ENCODE assay signal across 19 mouse cellular contexts in genomic region chr17:33875797-33876196, GRCm38 (mm10). TPM values are rescaled to one million over a fixed set of nuclear protein-coding genes. Genes with fewer than 3 reads are reported as not detected.
DNase-seq lines count a peak whose midpoint lies in the region; ATAC-seq and TF ChIP-seq lines count a peak whose summit lies in the region.
"Not testable (repeated sequence)": the region's sequence is repeated elsewhere in the genome, so short reads cannot be mapped to it uniquely, and the experiment has no call there.
"Had no signal": no experiment of that assay in that cellular context is flagged by ENCODE, and none has a peak within 500 bp of the region (broad histone marks: within the 10 kb centered on the region; RNA-seq: fewer than 3 reads in every experiment).

No protein-coding gene starts in this region.

- H3K4me3 ChIP-seq in E14TG2a.4 (replicated peaks; ENCODE audit: low read length); embryonic facial prominence, embryonic 11.5 days (ENCODE audit: low read depth, low read length); hindbrain, postnatal 0 days (ENCODE audit: low read length); layer of hippocampus, adult 2 months; lung, embryonic 14.5 days (ENCODE audit: low read depth, low read length); neural tube, embryonic 11.5 days (ENCODE audit: low read depth, low read length): not testable (repeated sequence)

- not testable (repeated sequence) for H3K27me3 ChIP-seq in E14TG2a.4 (ENCODE audit: insufficient read depth, low read length); embryonic facial prominence, embryonic 11.5 days (ENCODE audit: control insufficient read depth, insufficient read depth, low read length); hindbrain, postnatal 0 days (ENCODE audit: insufficient read depth, low read length); lung, embryonic 14.5 days (ENCODE audit: insufficient read depth, low read length); neural tube, embryonic 11.5 days (ENCODE audit: control insufficient read depth, insufficient read depth, low read length)

- H3K4me2 ChIP-seq in embryonic facial prominence, embryonic 11.5 days (ENCODE audit: low read depth, low read length); hindbrain, postnatal 0 days (ENCODE audit: low read depth, low read length); lung, embryonic 14.5 days; neural tube, embryonic 11.5 days (ENCODE audit: low read depth): not testable (repeated sequence)

- TF ChIP-seq CTCF in E14TG2a.4 (conservative IDR thresholded peaks at IDR 0.05; ENCODE audit: low read length), result peak; percentile 12; the same call in 1 of the 2 replicates
- peak; percentile 15; the same call in 1 of the 2 replicates for TF ChIP-seq CTCF in hindbrain, postnatal 0 days (IDR thresholded peaks at IDR 0.05; ENCODE audit: low read depth)
- TF ChIP-seq CTCF in layer of hippocampus, adult 2 months (conservative IDR thresholded peaks at IDR 0.05), result peak; percentile 55
- TF ChIP-seq CTCF in lung, embryonic 14.5 days (IDR thresholded peaks at IDR 0.05; ENCODE audit: low read depth), result peak; percentile 24; the same call in 1 of the 2 replicates

- not testable (repeated sequence) for H3K27ac ChIP-seq in embryonic facial prominence, embryonic 11.5 days (replicated peaks; ENCODE audit: low read depth, low read length); hindbrain, postnatal 0 days; layer of hippocampus, adult 2 months; lung, embryonic 14.5 days (ENCODE audit: low read depth); neural tube, embryonic 11.5 days (ENCODE audit: low read depth, low read length)

- not testable (repeated sequence) for ATAC-seq in embryonic facial prominence, embryonic 11.5 days (replicated peaks; ENCODE audit: insufficient number of reproducible peaks, low FRiP score, low TSS enrichment, low read depth); hindbrain, postnatal 0 days; lung, embryonic 14.5 days (ENCODE audit: insufficient read depth); neural tube, embryonic 11.5 days (ENCODE audit: insufficient read depth, low FRiP score, low TSS enrichment)

- H3K9ac ChIP-seq in embryonic facial prominence, embryonic 11.5 days (replicated peaks; ENCODE audit: low read length); hindbrain, postnatal 0 days (replicated peaks; ENCODE audit: low read length); lung, embryonic 14.5 days; neural tube, embryonic 11.5 days (ENCODE audit: low read length): not testable (repeated sequence)

- not testable (repeated sequence) for H3K9me3 ChIP-seq in E14TG2a.4 (ENCODE audit: low read length); embryonic facial prominence, embryonic 11.5 days (replicated peaks; ENCODE audit: control insufficient read depth, low read length); hindbrain, postnatal 0 days (ENCODE audit: low read length); lung, embryonic 14.5 days (ENCODE audit: low read depth, low read length); neural tube, embryonic 11.5 days (ENCODE audit: control insufficient read depth, low read length)

- WGBS in embryonic facial prominence, embryonic 11.5 days, result 82% methylated on average over 5 of the region's 5 CpGs
- 79% methylated on average over 5 of the region's 5 CpGs for WGBS in hindbrain, postnatal 0 days
- WGBS in lung, embryonic 14.5 days, result 79% methylated on average over 5 of the region's 5 CpGs
- 82% methylated on average over 5 of the region's 5 CpGs for WGBS in neural tube, embryonic 11.5 days

- H3K36me3 ChIP-seq in E14TG2a.4 (ENCODE audit: insufficient read depth, low read length), result peaks cover 59% of the 10 kb centered on the region
- not testable (repeated sequence) for H3K36me3 ChIP-seq in embryonic facial prominence, embryonic 11.5 days (replicated peaks; ENCODE audit: control insufficient read depth, insufficient read depth, low read depth, low read length); hindbrain, postnatal 0 days (ENCODE audit: insufficient read depth, low read length); neural tube, embryonic 11.5 days (ENCODE audit: control insufficient read depth, insufficient read depth, low read length)
- H3K36me3 ChIP-seq in lung, embryonic 14.5 days (ENCODE audit: insufficient read depth), result peaks cover 41% of the 10 kb centered on the region

- peak; percentile 33 for DNase-seq in adrenal gland, postnatal 10 days
- DNase-seq in embryonic facial prominence, embryonic 11.5 days (ENCODE audit: low spot score), result peak; percentile 7
- not testable (repeated sequence) for DNase-seq in hindbrain, postnatal 0 days (ENCODE audit: low spot score); layer of hippocampus, adult 2 months (ENCODE audit: low spot score in 2 of 2)
- peak; percentile 34 for DNase-seq in lung, embryonic 14.5 days
- DNase-seq in neural tube, embryonic 11.5 days (ENCODE audit: low spot score), result peak; percentile 22
- DNase-seq in yolk sac, embryonic 10.5 days (ENCODE audit: low spot score), result peak; percentile 16

- peaks cover 22% of the 10 kb centered on the region for H3K4me1 ChIP-seq in E14TG2a.4 (replicated peaks; ENCODE audit: low read depth, low read length)
- H3K4me1 ChIP-seq in embryonic facial prominence, embryonic 11.5 days (ENCODE audit: control insufficient read depth, insufficient read depth, low read length); hindbrain, postnatal 0 days (ENCODE audit: insufficient read depth, low read length); lung, embryonic 14.5 days (ENCODE audit: insufficient read depth); neural tube, embryonic 11.5 days (ENCODE audit: control insufficient read depth, insufficient read depth, low read length): not testable (repeated sequence)

RNA-seq across cellular contexts. Expression of gene Gm7029, which starts 2.2 kb away (rescaled TPM):
- not detected for total RNA-seq in adrenal gland, postnatal 10 days (2021)
- polyA plus RNA-seq in embryonic facial prominence, embryonic 11.5 days (2014; fragmentation: Nextera tagmentation; extraction: Ambion mirVana), result not detected in 2 replicates
- not detected in 2 replicates for total RNA-seq in hindbrain, postnatal 0 days (2014; rRNA removed)
- polyA plus RNA-seq in hindbrain, postnatal 0 days (2015; fragmentation: Nextera tagmentation; extraction: Ambion mirVana), result not detected in 2 replicates
- not detected for total RNA-seq in layer of hippocampus, adult 2 months (2021)
- not detected in 2 replicates for polyA plus RNA-seq in lung, embryonic 14.5 days (2014; fragmentation: Nextera tagmentation; extraction: Ambion mirVana)
- not detected in 2 replicates for polyA plus RNA-seq in neural tube, embryonic 11.5 days (2014; fragmentation: Nextera tagmentation; extraction: Ambion mirVana)
- total RNA-seq: gastrocnemius, postnatal 25 days; layer of hippocampus, adult 18-20 months; left cerebral cortex, adult 8-10 months had no signal
- polyA plus RNA-seq: heart, embryonic 11.5 days; hindbrain, embryonic 10.5 days; intestine, embryonic 16.5 days; limb, embryonic 14.5 days; macrophage; midbrain, embryonic 15.5 days; neural tube, embryonic 14.5 days; urinary bladder, adult 2 months had no signal

RNA-seq across cellular contexts. Expression of gene Kifc1, which starts 14.7 kb away (rescaled TPM):
- total RNA-seq in adrenal gland, postnatal 10 days (2021), result 10 to 100 TPM; 13.4 to 15.8 TPM
- 9.4 and 13.4 TPM in 2 replicates for polyA plus RNA-seq in embryonic facial prominence, embryonic 11.5 days (2014; fragmentation: Nextera tagmentation; extraction: Ambion mirVana)
- total RNA-seq in hindbrain, postnatal 0 days (2014; rRNA removed), result 5.8 and 9.9 TPM in 2 replicates
- 2.0 and 3.2 TPM in 2 replicates for polyA plus RNA-seq in hindbrain, postnatal 0 days (2015; fragmentation: Nextera tagmentation; extraction: Ambion mirVana)
- total RNA-seq in layer of hippocampus, adult 2 months (2021), result 1 to 10 TPM; 1.8 to 3.0 TPM
- 8.3 and 9.3 TPM in 2 replicates for polyA plus RNA-seq in lung, embryonic 14.5 days (2014; fragmentation: Nextera tagmentation; extraction: Ambion mirVana)
- polyA plus RNA-seq in neural tube, embryonic 11.5 days (2014; fragmentation: Nextera tagmentation; extraction: Ambion mirVana), result 8.4 and 11.0 TPM in 2 replicates

RNA-seq across cellular contexts. Expression of gene Platr17, which starts 29.1 kb away (rescaled TPM):
- total RNA-seq in adrenal gland, postnatal 10 days (2021), result not detected
- polyA plus RNA-seq in embryonic facial prominence, embryonic 11.5 days (2014; fragmentation: Nextera tagmentation; extraction: Ambion mirVana), result 0.36 TPM in 2 replicates
- total RNA-seq in hindbrain, postnatal 0 days (2014; rRNA removed), result 1.3 TPM in 1 of 2 replicates, not detected in the other
- polyA plus RNA-seq in hindbrain, postnatal 0 days (2015; fragmentation: Nextera tagmentation; extraction: Ambion mirVana), result 0.88 and 1.2 TPM in 2 replicates
- total RNA-seq in layer of hippocampus, adult 2 months (2021), result under 1 TPM; 0.61 to 0.64 TPM
- 0.32 TPM in 1 of 2 replicates, not detected in the other for polyA plus RNA-seq in lung, embryonic 14.5 days (2014; fragmentation: Nextera tagmentation; extraction: Ambion mirVana)
- not detected in 2 replicates for polyA plus RNA-seq in neural tube, embryonic 11.5 days (2014; fragmentation: Nextera tagmentation; extraction: Ambion mirVana)
- total RNA-seq: gastrocnemius, postnatal 25 days had no signal
- polyA plus RNA-seq: heart, embryonic 11.5 days; intestine, embryonic 16.5 days; macrophage had no signal

RNA-seq across cellular contexts. Expression of gene Cd320, which starts 32.9 kb away (rescaled TPM):
- total RNA-seq in adrenal gland, postnatal 10 days (2021), result 10 to 100 TPM; 29.6 to 39.4 TPM
- polyA plus RNA-seq in embryonic facial prominence, embryonic 11.5 days (2014; fragmentation: Nextera tagmentation; extraction: Ambion mirVana), result 76.2 and 80.9 TPM in 2 replicates
- total RNA-seq in hindbrain, postnatal 0 days (2014; rRNA removed), result 25.1 and 26.0 TPM in 2 replicates
- 55.7 and 58.6 TPM in 2 replicates for polyA plus RNA-seq in hindbrain, postnatal 0 days (2015; fragmentation: Nextera tagmentation; extraction: Ambion mirVana)
- total RNA-seq in layer of hippocampus, adult 2 months (2021), result 10 to 100 TPM; 22.6 to 25.0 TPM
- polyA plus RNA-seq in lung, embryonic 14.5 days (2014; fragmentation: Nextera tagmentation; extraction: Ambion mirVana), result 71.1 and 76.3 TPM in 2 replicates
- 72.6 and 79.1 TPM in 2 replicates for polyA plus RNA-seq in neural tube, embryonic 11.5 days (2014; fragmentation: Nextera tagmentation; extraction: Ambion mirVana)

RNA-seq across cellular contexts. Expression of gene Daxx, which starts 33.4 kb away (rescaled TPM):
- total RNA-seq in adrenal gland, postnatal 10 days (2021), result 10 to 100 TPM; 25.4 to 26.3 TPM
- polyA plus RNA-seq in embryonic facial prominence, embryonic 11.5 days (2014; fragmentation: Nextera tagmentation; extraction: Ambion mirVana), result 55.0 and 59.9 TPM in 2 replicates
- total RNA-seq in hindbrain, postnatal 0 days (2014; rRNA removed), result 52.1 and 58.4 TPM in 2 replicates
- 39.0 and 41.9 TPM in 2 replicates for polyA plus RNA-seq in hindbrain, postnatal 0 days (2015; fragmentation: Nextera tagmentation; extraction: Ambion mirVana)
- 10 to 100 TPM; 26.1 to 32.9 TPM for total RNA-seq in layer of hippocampus, adult 2 months (2021)
- 39.3 and 47.1 TPM in 2 replicates for polyA plus RNA-seq in lung, embryonic 14.5 days (2014; fragmentation: Nextera tagmentation; extraction: Ambion mirVana)
- polyA plus RNA-seq in neural tube, embryonic 11.5 days (2014; fragmentation: Nextera tagmentation; extraction: Ambion mirVana), result 61.2 and 61.4 TPM in 2 replicates
